Mouse (Mus musculus) heart, postnatal 0 days (tissue): Measurements from ENCODE around the gene Sos2.

ENCODE experiments used
- CTCF ChIP-seq: IDR thresholded peaks from 2 replicates; pipeline ENCODE4 v1.5.1; 2016; ENCODE audit warnings: antibody characterized with exemption, control low read depth, low read depth
- EP300 ChIP-seq: IDR thresholded peaks from 2 replicates; pipeline ENCODE4 v1.6.1; 2016; ENCODE audit warnings: antibody characterized with exemption, low read depth

GRCm38 (mm10) chr12:69576120-69576627 is 105.5 kb downstream of the Sos2 start:
- TF ChIP-seq CTCF (no peak), EP300 (no peak)
